Mouse (Mus musculus) adrenal gland, postnatal 36 days (tissue): ENCODE measurements around the gene Hnrnpab. TPM values are rescaled to one million over a fixed set of nuclear protein-coding genes. Genes with fewer than 3 reads are reported as not detected.

ENCODE experiments used
- DNase-seq, 2 experiments: peaks; one replicate each; pipeline ENCODE4 v3.0.0; 2021; ENCODE audit warnings: mixed read lengths in 1 of 2
- total RNA-seq, 2 experiments: library from RNA; stranded (reverse); gene quantifications; 2 replicates each; pipeline ENCODE4 v1.2.3; 2021

The Hnrnpab gene
- total RNA-seq, 2 experiments from 2014 or later = 315 to 322 TPM

- no peak for DNase-seq
Measured at GRCm38 (mm10) chr11:51568801-51569200, 37.8 kb downstream of the Hnrnpab start.

GRCm38 (mm10) chr11:51565951-51566350 lies 40.7 kb downstream of the Hnrnpab start:
- DNase-seq = no peak

GRCm38 (mm10) chr11:51565062-51565461 lies 41.6 kb downstream of the Hnrnpab start:
- DNase-seq = no peak

GRCm38 (mm10) chr11:51563276-51563675 lies 43.4 kb downstream of the Hnrnpab start:
- DNase-seq = peak; percentile 41 to 53

- DNase-seq = no peak
Measured at GRCm38 (mm10) chr11:51555066-51555465, 51.6 kb downstream of the Hnrnpab start.

GRCm38 (mm10) chr11:51554590-51554989 lies 52.1 kb downstream of the Hnrnpab start:
- DNase-seq = no peak

GRCm38 (mm10) chr11:51552091-51552490 lies 54.6 kb downstream of the Hnrnpab start:
- no peak for DNase-seq

- peak in 1 of 2 experiments; percentile 15 for DNase-seq
Measured at GRCm38 (mm10) chr11:51551253-51551652, 55.4 kb downstream of the Hnrnpab start.

Other genes starting within 250 kb of the Hnrnpab start
- 10 to 100 TPM; 20.6 to 26.3 TPM for gene Phykpl, start 22.1 kb downstream of the Hnrnpab start, total RNA-seq
- gene Nhp2, start 12.9 kb upstream of the Hnrnpab start, total RNA-seq = 10 to 100 TPM; 61.5 to 77.5 TPM
- gene Rmnd5b, start 29.0 kb upstream of the Hnrnpab start, total RNA-seq = 10 to 100 TPM; 35.4 to 54.1 TPM
- gene N4bp3, start 44.0 kb upstream of the Hnrnpab start, total RNA-seq = 1 to 10 TPM; 7.8 to 7.9 TPM
- gene D930048N14Rik, start 44.1 kb upstream of the Hnrnpab start, total RNA-seq = 1 to 10 TPM; 1.1 to 1.3 TPM
- 10 to 100 TPM; 52.9 to 65.3 TPM for gene 0610009B22Rik, start 82.0 kb upstream of the Hnrnpab start, total RNA-seq
- 10 to 100 TPM; 33.9 to 34.9 TPM for gene Sec24a, start 156.8 kb upstream of the Hnrnpab start, total RNA-seq
- gene Sar1b, start 156.8 kb upstream of the Hnrnpab start, total RNA-seq = 100 to 1,000 TPM in 1 of 2 experiments, 10 to 100 TPM in 1; 95.5 to 112 TPM